Mouse (Mus musculus): ENCODE measurements around the gene March8. TPM values are rescaled to one million over a fixed set of nuclear protein-coding genes. Genes with fewer than 3 reads are reported as not detected.

The March8 gene
- 58.1 and 58.7 TPM in 2 replicates for polyA plus RNA-seq (2015; fragmentation: Nextera tagmentation; extraction: Ambion mirVana)

DNA sequence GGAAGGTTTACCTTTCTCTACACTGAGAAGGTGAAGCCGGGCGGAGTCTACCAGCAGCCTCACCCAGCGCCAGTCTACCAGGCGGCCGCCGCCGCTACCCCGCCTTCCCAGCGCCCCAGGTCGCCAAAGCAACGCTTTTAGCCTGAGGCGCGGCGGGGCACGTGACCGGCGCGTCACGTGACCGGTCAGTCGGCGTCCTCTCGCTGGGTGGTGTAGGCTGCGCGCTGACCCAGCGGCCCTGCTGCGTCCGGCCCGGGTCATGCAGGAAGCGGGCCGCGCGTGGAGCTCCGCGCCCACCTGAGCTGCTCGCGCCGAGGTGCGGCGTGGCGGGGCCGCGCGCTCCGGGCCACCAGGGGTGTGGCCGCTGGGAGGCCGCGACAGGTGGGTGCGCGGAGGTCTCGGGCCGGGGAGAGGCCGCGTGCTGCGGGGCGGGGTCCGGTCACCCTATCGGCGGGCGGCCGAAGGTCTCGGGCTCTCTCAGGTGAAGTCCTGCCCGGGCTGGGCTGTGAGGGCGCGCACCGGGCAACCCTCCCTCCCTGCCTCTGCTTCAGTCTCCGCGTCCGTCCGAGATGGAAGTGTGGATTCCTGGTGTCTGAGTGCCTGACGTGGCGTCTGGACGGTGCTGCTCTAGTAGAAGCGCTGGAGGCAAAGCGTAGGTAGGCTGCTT, at the start of gene March8:
TSS of gene March8 (plus strand) at position 190 of the 667 bp plus-strand sequence.
- peak; percentile 97 for ATAC-seq (ENCODE audit: low read depth)
- Histone ChIP-seq H3K36me3 (peaks cover 8% of the 10 kb centered on the region; the same call in 1 of the 2 replicates), H3K27me3 (peaks cover 7% of the 10 kb centered on the region; the same call in 1 of the 2 replicates), H3K27ac (replicated peaks) (peak within 1 kb of the TSS; percentile 76), H3K9ac (peak within 1 kb of the TSS; percentile 88), H3K4me2 (peak within 1 kb of the TSS; percentile 64), H3K4me1 (replicated peaks) (peaks cover 20% of the 10 kb centered on the region), H3K4me3 (peak within 1 kb of the TSS; percentile 97), H3K9me3 (0 out of 2 replicates have a peak, but pooled peaks cover 3% of the 10 kb centered on the region)
- WGBS: under 1% methylated on average over 75 of the region's 75 CpGs

DNA sequence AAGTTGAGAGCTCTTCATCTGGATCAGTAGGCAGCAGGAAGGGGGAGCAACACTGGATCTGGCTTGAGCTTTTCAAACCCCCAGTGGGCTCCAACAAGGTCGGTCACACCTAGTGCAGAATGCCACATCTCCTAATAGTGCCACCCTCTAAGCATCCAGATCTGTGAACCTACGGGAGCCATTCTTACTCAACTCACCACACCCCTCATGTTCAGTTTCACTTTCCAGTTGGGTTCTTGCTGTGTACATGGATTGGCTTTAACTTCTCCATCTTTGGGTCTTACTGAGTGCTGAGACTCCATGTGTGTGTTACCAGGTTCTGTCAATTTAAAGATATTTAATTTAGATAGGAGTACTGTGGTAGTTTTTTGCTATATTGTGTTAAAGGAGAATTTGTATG, 26.4 kb upstream of the March8 start:
- H3K4me2 ChIP-seq: no peak overlapping the region
- H3K27ac ChIP-seq (replicated peaks): no peak overlapping the region
- H3K27me3 ChIP-seq: no peaks in the 10 kb centered on the region
- H3K9me3 ChIP-seq: no peaks in the 10 kb centered on the region
- WGBS: 90% methylated on average over 2 of the region's 2 CpGs
- no peak overlapping the region for H3K9ac ChIP-seq
- H3K36me3 ChIP-seq: no peaks in the 10 kb centered on the region
- ATAC-seq (ENCODE audit: low read depth): no peak
- H3K4me1 ChIP-seq (replicated peaks): no peaks in the 10 kb centered on the region
- H3K4me3 ChIP-seq: no peak overlapping the region

- no peak overlapping the region for H3K4me2 ChIP-seq
- no peaks in the 10 kb centered on the region for H3K36me3 ChIP-seq
- H3K9me3 ChIP-seq: no peaks in the 10 kb centered on the region
- no peak overlapping the region for H3K9ac ChIP-seq
- no peaks in the 10 kb centered on the region for H3K4me1 ChIP-seq (replicated peaks)
- no peak overlapping the region for H3K27ac ChIP-seq (replicated peaks)
- no peak for ATAC-seq (ENCODE audit: low read depth)
- WGBS: 81% methylated on average over 3 of the region's 3 CpGs
- no peaks in the 10 kb centered on the region for H3K27me3 ChIP-seq
- no peak overlapping the region for H3K4me3 ChIP-seq
These were observed 18.6 kb upstream of the March8 start for GRCm38 (mm10) chr6:116319259-116319658.

GRCm38 (mm10) chr6:116326641-116327040, 11.2 kb upstream of the March8 start:
- ATAC-seq (ENCODE audit: low read depth): no peak
- Histone ChIP-seq H3K27ac (replicated peaks) (no peak overlapping the region), H3K9ac (no peak overlapping the region), H3K4me3 (no peak overlapping the region), H3K27me3 (no peaks in the 10 kb centered on the region), H3K9me3 (no peaks in the 10 kb centered on the region), H3K4me2 (no peak overlapping the region), H3K4me1 (replicated peaks) (no peaks in the 10 kb centered on the region), H3K36me3 (no peaks in the 10 kb centered on the region)
- 89% methylated on average over 3 of the region's 3 CpGs for WGBS

- H3K27me3 ChIP-seq: peaks cover 7% of the 10 kb centered on the region; the same call in 1 of the 2 replicates
- no peak overlapping the region for H3K9ac ChIP-seq
- H3K4me2 ChIP-seq: no peak overlapping the region
- WGBS: 91% methylated on average over 2 of the region's 2 CpGs
- H3K27ac ChIP-seq (replicated peaks): no peak overlapping the region
- H3K36me3 ChIP-seq: no peaks in the 10 kb centered on the region
- no peaks in the 10 kb centered on the region for H3K4me1 ChIP-seq (replicated peaks)
- no peak overlapping the region for H3K4me3 ChIP-seq
- no peak for ATAC-seq (ENCODE audit: low read depth)
- no peaks in the 10 kb centered on the region for H3K9me3 ChIP-seq
These were observed 6.4 kb upstream of the March8 start for GRCm38 (mm10) chr6:116331396-116331795.

DNA sequence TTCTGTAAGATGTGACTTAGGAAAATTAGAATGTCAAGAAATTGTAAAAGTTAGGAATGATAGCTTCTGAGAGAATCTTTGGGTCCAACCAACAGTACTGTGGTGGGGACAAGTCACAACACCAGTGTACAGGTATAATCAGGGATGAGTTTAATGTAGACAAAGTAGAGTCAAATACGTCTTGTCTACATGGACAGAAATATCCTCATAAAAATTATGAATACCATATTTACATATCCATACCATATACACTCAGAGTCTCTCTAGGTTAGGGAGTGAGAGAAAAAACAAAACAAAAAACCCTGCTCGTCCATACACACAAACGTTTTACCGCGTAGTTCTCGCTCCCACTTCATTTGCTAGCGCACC, 374 bp upstream of the March8 start:
- Histone ChIP-seq H3K9ac (peak overlapping the region; percentile 88), H3K4me3 (peak overlapping the region; percentile 97), H3K9me3 (0 out of 2 replicates have a peak, but pooled peaks cover 2% of the 10 kb centered on the region), H3K36me3 (peaks cover 8% of the 10 kb centered on the region; the same call in 1 of the 2 replicates), H3K4me1 (replicated peaks) (peaks cover 20% of the 10 kb centered on the region), H3K27me3 (peaks cover 7% of the 10 kb centered on the region; the same call in 1 of the 2 replicates), H3K27ac (replicated peaks) (peak overlapping the region; percentile 76), H3K4me2 (peak overlapping the region; percentile 64)
- WGBS: 3% methylated on average over 7 of the region's 7 CpGs
- ATAC-seq (ENCODE audit: low read depth): no peak; the same call in 1 of the 2 replicates

GRCm38 (mm10) chr6:116338520-116338919, 696 bp downstream of the March8 start:
- peaks cover 8% of the 10 kb centered on the region; the same call in 1 of the 2 replicates for H3K36me3 ChIP-seq
- H3K9me3 ChIP-seq: 0 out of 2 replicates have a peak, but pooled peaks cover 3% of the 10 kb centered on the region
- peak overlapping the region; percentile 97 for H3K4me3 ChIP-seq
- no peak for ATAC-seq (ENCODE audit: low read depth)
- peaks cover 7% of the 10 kb centered on the region; the same call in 1 of the 2 replicates for H3K27me3 ChIP-seq
- peaks cover 20% of the 10 kb centered on the region for H3K4me1 ChIP-seq (replicated peaks)
- H3K27ac ChIP-seq (replicated peaks): peak overlapping the region; percentile 76; the same call in 1 of the 2 replicates
- H3K4me2 ChIP-seq: peak overlapping the region; percentile 64
- 9% methylated on average over 8 of the region's 8 CpGs for WGBS
- H3K9ac ChIP-seq: peak overlapping the region; percentile 88

GRCm38 (mm10) chr6:116339088-116339487, 1.3 kb downstream of the March8 start:
- 88% methylated on average over 5 of the region's 5 CpGs for WGBS
- H3K9me3 ChIP-seq: 0 out of 2 replicates have a peak, but pooled peaks cover 3% of the 10 kb centered on the region
- H3K4me1 ChIP-seq (replicated peaks): peaks cover 20% of the 10 kb centered on the region
- peaks cover 7% of the 10 kb centered on the region; the same call in 1 of the 2 replicates for H3K27me3 ChIP-seq
- no peak for ATAC-seq (ENCODE audit: low read depth)
- no peak overlapping the region for H3K27ac ChIP-seq (replicated peaks)
- peaks cover 8% of the 10 kb centered on the region; the same call in 1 of the 2 replicates for H3K36me3 ChIP-seq
- peak overlapping the region; percentile 64 for H3K4me2 ChIP-seq
- peak overlapping the region; percentile 88 for H3K9ac ChIP-seq
- H3K4me3 ChIP-seq: peak overlapping the region; percentile 97

GRCm38 (mm10) chr6:116340521-116340920, 2.7 kb downstream of the March8 start:
- WGBS: 97% methylated on average over 1 of the region's 1 CpGs
- ATAC-seq (ENCODE audit: low read depth): no peak
- peaks cover 20% of the 10 kb centered on the region for H3K4me1 ChIP-seq (replicated peaks)

DNA sequence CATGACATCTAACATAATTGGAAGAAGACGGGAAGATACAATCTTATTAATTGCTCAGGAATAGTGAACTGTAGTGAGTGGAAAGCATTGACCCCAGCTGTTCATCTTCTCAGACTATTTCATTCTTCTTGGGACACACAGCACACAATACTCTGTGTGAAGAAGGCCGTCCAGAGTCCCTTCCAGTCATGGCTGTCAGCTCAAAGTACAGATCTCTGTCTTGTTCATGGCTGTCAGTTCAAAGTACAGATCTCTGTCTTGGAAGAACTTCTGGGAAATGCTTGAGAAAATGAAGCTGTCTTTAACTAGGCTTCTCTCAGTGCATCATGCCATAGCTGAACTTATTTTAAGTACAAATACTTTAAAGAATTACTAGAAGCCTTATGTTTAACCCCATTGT, 10.1 kb downstream of the March8 start:
- Histone ChIP-seq H3K4me1 (replicated peaks) (no peaks in the 10 kb centered on the region), H3K27ac (replicated peaks) (no peak overlapping the region), H3K4me3 (no peak overlapping the region), H3K9me3 (no peaks in the 10 kb centered on the region), H3K4me2 (no peak overlapping the region), H3K36me3 (no peaks in the 10 kb centered on the region), H3K27me3 (no peaks in the 10 kb centered on the region), H3K9ac (no peak overlapping the region)
- ATAC-seq (ENCODE audit: low read depth): no peak
- WGBS: 83% methylated on average over 2 of the region's 2 CpGs

More at GRCm38 (mm10) chr6:116340521-116340920, 2.7 kb downstream of the March8 start:
- Histone ChIP-seq H3K27ac (replicated peaks) (no peak overlapping the region), H3K9ac (no peak overlapping the region), H3K36me3 (peaks cover 8% of the 10 kb centered on the region; the same call in 1 of the 2 replicates), H3K4me2 (peak overlapping the region; percentile 64), H3K9me3 (0 out of 2 replicates have a peak, but pooled peaks cover 3% of the 10 kb centered on the region), H3K4me3 (no peak overlapping the region), H3K27me3 (peaks cover 3% of the 10 kb centered on the region; the same call in 1 of the 2 replicates)

GRCm38 (mm10) chr6:116349997-116350396, 12.2 kb downstream of the March8 start:
- ATAC-seq (ENCODE audit: low read depth): no peak
- H3K36me3 ChIP-seq: no peaks in the 10 kb centered on the region
- no peaks in the 10 kb centered on the region for H3K27me3 ChIP-seq
- no peak overlapping the region for H3K4me3 ChIP-seq
- no peak overlapping the region for H3K4me2 ChIP-seq
- H3K4me1 ChIP-seq (replicated peaks): no peaks in the 10 kb centered on the region
- WGBS: 80% methylated on average over 3 of the region's 3 CpGs
- no peak overlapping the region for H3K27ac ChIP-seq (replicated peaks)
- H3K9ac ChIP-seq: no peak overlapping the region
- no peaks in the 10 kb centered on the region for H3K9me3 ChIP-seq

DNA sequence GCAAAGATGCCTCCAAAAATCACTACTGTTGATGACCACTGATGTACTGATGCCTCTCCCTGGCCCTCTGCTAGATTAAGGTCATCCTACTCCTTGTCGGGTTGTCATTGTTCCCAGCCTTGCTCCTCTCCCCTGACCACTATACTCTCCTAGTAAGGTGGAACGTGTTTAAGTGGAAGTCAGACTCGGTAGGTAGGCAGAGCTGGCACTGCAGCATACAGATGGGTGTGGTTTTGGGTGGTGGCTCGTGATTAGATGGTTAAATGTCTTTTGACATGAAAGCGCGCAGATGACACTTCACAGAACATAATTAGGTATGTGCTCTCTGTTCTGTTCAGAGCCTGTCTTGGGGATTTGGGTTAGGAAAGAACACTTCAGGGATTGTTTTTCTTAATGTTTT, 12.8 kb downstream of the March8 start:
- Histone ChIP-seq H3K27me3 (no peaks in the 10 kb centered on the region), H3K4me1 (replicated peaks) (no peaks in the 10 kb centered on the region), H3K9me3 (no peaks in the 10 kb centered on the region), H3K4me3 (no peak overlapping the region), H3K36me3 (no peaks in the 10 kb centered on the region), H3K9ac (no peak overlapping the region), H3K27ac (replicated peaks) (no peak overlapping the region), H3K4me2 (no peak overlapping the region)
- no peak for ATAC-seq (ENCODE audit: low read depth)
- 85% methylated on average over 6 of the region's 6 CpGs for WGBS

Data from neural tube, embryonic 13.5 days (tissue).